Mouse (Mus musculus) left cerebral cortex, postnatal 36 days (tissue): ENCODE results near the gene Npy. TPM values are rescaled to one million over a fixed set of nuclear protein-coding genes. Genes with fewer than 3 reads are reported as not detected.

Source experiments
- DNase-seq, 2 experiments: peaks; one replicate each; pipeline ENCODE4 v3.0.0; 2021 to 2022; ENCODE audit warnings: low spot score in 2 of 2, mixed read lengths in 1 of 2
- intact Hi-C: fragments of 180-260 bp; cut with DNase I; formaldehyde crosslinking; loops from one replicate; pipeline ENCODE4 v1.15.1; 2025
- total RNA-seq, 2 experiments: library from RNA; stranded (reverse); gene quantifications; 2 replicates each; pipeline ENCODE4 v1.2.3; 2021

Gene Npy
- total RNA-seq, 2 experiments from 2014 or later = 201 to 244 TPM

- intact Hi-C loops = no loop called here
These were observed 52.6 kb downstream of the Npy start for GRCm38 (mm10) chr6:49875160-49875559.

GRCm38 (mm10) chr6:49875791-49876190, 53.3 kb downstream of the Npy start:
- no peak for DNase-seq
- intact Hi-C loops = no loop called here

More at GRCm38 (mm10) chr6:49875160-49875559, 52.6 kb downstream of the Npy start:
- no peak for DNase-seq
